Mouse (Mus musculus) C2C12 (cell line): ENCODE results near the gene Celf2.

Source experiments
- CEBPB ChIP-seq: IDR thresholded peaks from one replicate; pipeline ENCODE4 v1.6.1; 2011; ENCODE audit warnings: low read depth, mild to moderate bottlenecking, control low read depth, moderate library complexity
- CTCF ChIP-seq: IDR thresholded peaks from one replicate; pipeline ENCODE4 v1.5.1; 2011; ENCODE audit not compliant: control insufficient read depth, insufficient read depth, insufficient read length
- MAX ChIP-seq: IDR thresholded peaks from one replicate; pipeline ENCODE4 v1.6.1; 2011; ENCODE audit warnings: mild to moderate bottlenecking, control low read depth
- MYOD1 ChIP-seq: IDR thresholded peaks from one replicate; pipeline ENCODE4 v1.6.1; 2011; ENCODE audit warnings: low read depth; ENCODE audit not compliant: control insufficient read depth, insufficient read length
- USF1 ChIP-seq: IDR thresholded peaks from one replicate; pipeline ENCODE4 v1.6.1; 2011; ENCODE audit warnings: low read depth, mild to moderate bottlenecking, control low read depth, moderate library complexity

- no peak for TF ChIP-seq CTCF
- TF ChIP-seq USF1 = no peak
- TF ChIP-seq MAX = no peak
- TF ChIP-seq MYOD1 = no peak
- TF ChIP-seq CEBPB = no peak
Observed at GRCm38 (mm10) chr2:7484974-7485373, 24.4 kb downstream of the Celf2 start.
